Mouse (Mus musculus): Measurements from ENCODE around the gene Zdhhc15. TPM values are rescaled to one million over a fixed set of nuclear protein-coding genes. Genes with fewer than 3 reads are reported as not detected.

The Zdhhc15 gene
- polyA plus RNA-seq, 1 experiment from 2014 or later = 4.6 TPM

DNA sequence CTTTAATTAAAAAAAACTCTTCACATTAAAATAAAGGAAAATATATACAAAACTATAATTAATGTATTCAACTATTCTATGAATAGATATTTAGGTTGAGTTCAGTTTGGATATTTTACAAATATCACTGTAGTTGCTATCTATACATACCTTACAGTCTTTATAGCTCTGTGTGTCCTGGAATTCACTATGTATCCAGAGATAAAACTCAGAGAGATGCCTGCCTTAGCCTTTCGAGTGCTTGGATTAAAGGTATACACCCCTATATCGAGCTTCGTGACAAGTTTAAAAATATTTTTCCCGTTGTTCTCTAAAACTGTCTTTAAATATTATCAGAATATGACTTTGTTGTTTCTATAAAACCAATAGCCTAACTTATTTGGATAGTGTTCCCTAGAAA is 128.2 kb downstream of the Zdhhc15 start:
- H3K36me3 ChIP-seq = no peaks in the 10 kb centered on the region
- no peak for ATAC-seq (ENCODE audit: low FRiP score)
- no peak overlapping the region for H3K4me2 ChIP-seq
- no peaks in the 10 kb centered on the region for H3K9me3 ChIP-seq
- H3K27me3 ChIP-seq = peaks cover 44% of the 10 kb centered on the region; the same call in 1 of the 2 replicates
- no peak overlapping the region for H3K27ac ChIP-seq
- no peak overlapping the region for H3K9ac ChIP-seq
- no peaks in the 10 kb centered on the region for H3K4me1 ChIP-seq (replicated peaks)
- 95% methylated on average over 4 of the region's 4 CpGs for WGBS
- no peak overlapping the region for H3K4me3 ChIP-seq

DNA sequence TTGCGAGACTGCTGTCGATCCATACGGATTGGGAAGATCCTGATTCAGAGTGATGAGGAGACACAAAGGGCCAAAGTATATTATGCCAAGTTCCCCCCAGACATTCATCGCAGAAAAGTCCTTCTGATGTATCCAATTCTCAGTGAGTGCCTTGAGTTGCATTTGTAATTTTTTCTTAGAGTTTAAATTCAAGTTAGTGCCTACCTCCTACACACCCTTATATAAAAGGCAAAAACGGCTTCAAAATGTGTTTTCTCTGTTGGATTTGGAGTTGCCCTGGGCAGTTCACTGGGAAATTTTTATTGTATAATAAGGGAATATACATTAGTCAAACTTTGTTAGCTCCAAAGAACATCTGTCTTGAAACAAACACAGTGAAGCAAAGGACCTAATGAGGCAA is 169.1 kb downstream of the Zdhhc15 start:
- Histone ChIP-seq H3K9ac (no peak overlapping the region), H3K4me1 (replicated peaks) (no peaks in the 10 kb centered on the region), H3K27me3 (peaks cover 26% of the 10 kb centered on the region; the same call in 1 of the 2 replicates), H3K27ac (no peak overlapping the region), H3K4me2 (no peak overlapping the region), H3K4me3 (no peak overlapping the region), H3K9me3 (no peaks in the 10 kb centered on the region), H3K36me3 (0 out of 2 replicates have a peak, but pooled peaks cover 1% of the 10 kb centered on the region)
- no peak for ATAC-seq (ENCODE audit: low FRiP score)
- WGBS = 78% methylated on average over 5 of the region's 5 CpGs

DNA sequence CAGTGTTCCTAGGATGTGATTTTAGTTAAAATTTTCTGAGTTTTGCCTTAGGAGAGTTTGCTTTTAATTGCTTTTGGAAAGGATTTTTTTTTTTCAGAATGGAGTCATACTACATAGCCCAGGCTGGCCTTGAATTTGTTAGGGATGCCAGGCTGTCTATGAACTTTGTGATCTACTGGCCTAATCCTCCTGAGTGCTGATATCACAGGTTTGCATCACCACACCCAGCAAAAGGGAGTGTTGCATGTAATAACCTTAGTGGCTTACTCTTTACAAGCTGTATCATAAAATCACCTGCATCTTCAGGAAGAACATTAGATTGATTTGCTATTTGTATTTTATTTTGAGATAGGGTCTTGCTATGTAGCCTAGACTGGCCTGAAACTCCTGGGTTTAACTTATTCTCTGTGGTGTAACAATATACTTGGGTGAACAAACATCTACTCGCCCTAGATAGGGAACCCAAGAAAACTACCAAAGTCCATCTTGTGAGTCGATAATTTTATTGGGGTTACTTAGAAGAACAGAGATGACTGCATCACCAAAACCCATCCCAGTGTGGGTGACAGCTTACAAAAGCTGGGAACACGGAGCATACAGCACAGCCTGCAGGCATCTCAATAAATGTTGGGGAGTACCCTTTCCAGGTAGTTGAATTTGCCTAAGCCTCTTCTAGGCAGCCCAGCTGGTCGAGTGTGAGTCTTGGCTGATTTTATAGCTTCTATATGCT is 181.1 kb downstream of the Zdhhc15 start:
- 74% methylated on average over 4 of the region's 4 CpGs for WGBS
- no peak for ATAC-seq (ENCODE audit: low FRiP score)
- H3K9me3 ChIP-seq = no peaks in the 10 kb centered on the region

DNA sequence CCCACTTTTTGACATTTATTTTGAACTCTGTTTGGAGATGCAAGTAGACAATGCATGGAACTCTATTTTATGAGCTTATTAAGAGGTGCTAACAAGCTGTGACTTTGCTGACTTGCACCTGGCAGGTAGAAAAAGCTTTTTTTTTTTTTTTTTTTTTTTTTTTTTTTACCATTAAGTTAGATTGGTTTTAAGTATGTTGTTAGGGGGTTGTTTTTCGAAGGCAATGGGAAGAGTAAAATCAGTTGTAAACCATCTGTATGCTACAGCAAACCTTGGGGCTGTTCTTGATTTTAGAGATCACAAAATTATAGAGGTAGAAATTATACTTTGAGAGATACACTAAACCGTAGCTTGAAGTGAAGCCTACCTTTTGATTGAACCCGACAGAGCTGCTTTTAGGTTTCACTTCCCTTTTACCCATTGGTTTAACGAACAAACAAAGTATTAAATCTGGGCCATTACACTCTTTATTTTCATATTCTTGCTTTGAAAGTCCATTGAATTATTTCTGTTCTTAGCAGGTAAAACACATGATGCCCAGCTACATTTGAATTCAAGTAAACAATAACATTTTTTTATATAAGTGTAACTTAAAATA is 181.9 kb downstream of the Zdhhc15 start:
- Histone ChIP-seq H3K27ac (no peak overlapping the region), H3K9ac (no peak overlapping the region), H3K9me3 (no peaks in the 10 kb centered on the region), H3K4me1 (replicated peaks) (no peaks in the 10 kb centered on the region), H3K27me3 (peaks cover 23% of the 10 kb centered on the region; the same call in 1 of the 2 replicates), H3K4me3 (no peak overlapping the region), H3K36me3 (no peaks in the 10 kb centered on the region), H3K4me2 (no peak overlapping the region)
- WGBS = 82% methylated on average over 4 of the region's 4 CpGs
- ATAC-seq (ENCODE audit: low FRiP score) = no peak

More for the DNA sequence above, 181.1 kb downstream of the Zdhhc15 start:
- Histone ChIP-seq H3K9ac (no peak overlapping the region), H3K27me3 (peaks cover 26% of the 10 kb centered on the region; the same call in 1 of the 2 replicates), H3K36me3 (no peaks in the 10 kb centered on the region), H3K4me1 (replicated peaks) (no peaks in the 10 kb centered on the region), H3K27ac (no peak overlapping the region), H3K4me2 (no peak overlapping the region), H3K4me3 (no peak overlapping the region)

DNA sequence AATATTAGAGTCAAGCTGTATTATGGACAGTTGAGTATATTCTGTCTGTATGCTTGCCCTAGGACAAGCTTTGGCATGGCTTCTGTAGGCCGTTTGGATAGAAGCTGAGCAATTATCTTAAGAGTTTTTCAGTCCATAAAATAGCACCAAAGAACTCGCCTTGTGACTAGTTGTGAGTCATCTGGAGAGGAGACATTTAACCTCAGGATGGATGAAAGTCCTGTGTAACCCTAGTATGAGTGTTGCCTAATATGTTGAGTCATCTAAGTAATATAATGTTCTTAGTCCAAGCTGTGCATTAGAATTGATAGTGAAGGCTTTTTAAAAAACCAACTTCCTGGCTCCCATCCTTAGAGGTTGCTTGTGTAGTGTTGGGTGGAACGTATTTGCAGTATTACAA is 182.8 kb downstream of the Zdhhc15 start:
- Histone ChIP-seq H3K27me3 (peaks cover 28% of the 10 kb centered on the region; the same call in 1 of the 2 replicates), H3K27ac (no peak overlapping the region), H3K36me3 (no peaks in the 10 kb centered on the region), H3K9me3 (no peaks in the 10 kb centered on the region), H3K4me2 (no peak overlapping the region), H3K4me1 (replicated peaks) (no peaks in the 10 kb centered on the region), H3K9ac (no peak overlapping the region), H3K4me3 (no peak overlapping the region)
- ATAC-seq (ENCODE audit: low FRiP score) = no peak
- 85% methylated on average over 3 of the region's 3 CpGs for WGBS

Other genes starting within 250 kb of the Zdhhc15 start
- 1.4 and 1.6 TPM in 2 replicates for gene Uprt, start 188.2 kb downstream of the Zdhhc15 start, polyA plus RNA-seq (2015; fragmentation: Nextera tagmentation; extraction: Ambion mirVana)
- 20.8 and 21.3 TPM in 2 replicates for gene Magee2, start 186.2 kb upstream of the Zdhhc15 start, polyA plus RNA-seq (2015; fragmentation: Nextera tagmentation; extraction: Ambion mirVana)